Mouse (Mus musculus): ENCODE results near the gene Ecm2. TPM values are rescaled to one million over a fixed set of nuclear protein-coding genes. Genes with fewer than 3 reads are reported as not detected.
A peak's percentile ranks its signal among the peaks of the same experiment; 100 is the strongest.

Gene Ecm2
- polyA plus RNA-seq, 1 experiment: 0.04 TPM

DNA sequence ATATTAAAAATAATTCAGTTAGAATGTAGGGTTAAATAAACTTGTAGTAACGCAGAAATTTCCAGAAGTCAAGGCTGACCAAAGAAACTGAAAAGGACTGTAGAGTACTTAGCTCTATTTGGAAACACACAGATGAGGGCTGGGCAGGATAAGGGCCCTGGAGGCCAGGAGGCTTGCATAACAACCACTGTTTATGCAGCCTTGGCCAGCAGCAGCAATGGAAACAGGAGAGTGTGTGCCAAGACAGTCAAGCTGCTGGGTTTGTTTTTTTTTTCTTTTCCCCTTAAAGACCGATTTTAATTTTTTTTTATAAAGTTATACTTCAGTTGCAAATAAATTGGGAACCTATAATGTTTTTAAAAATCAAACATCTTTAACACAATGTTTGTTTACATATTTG lies 24.6 kb upstream of the Ecm2 start:
- H3K79me2 ChIP-seq (ENCODE audit: control insufficient read depth, insufficient read depth): no peaks in the 10 kb centered on the region
- no peaks in the 10 kb centered on the region for H3K79me3 ChIP-seq (ENCODE audit: low read depth)
- H3K36me3 ChIP-seq (ENCODE audit: control insufficient read depth, insufficient read depth): peaks cover 3% of the 10 kb centered on the region
- no peak overlapping the region for H3K4me3 ChIP-seq (ENCODE audit: insufficient read depth, poor library complexity, severe bottlenecking)
- TF ChIP-seq USF1 (IDR thresholded peaks at IDR 0.05; ENCODE audit: low read depth): no peak
- TF ChIP-seq MYOG (IDR thresholded peaks at IDR 0.05; ENCODE audit: control insufficient read depth, extremely low read depth, insufficient read length): no peak
- no peak for TF ChIP-seq CTCF (IDR thresholded peaks at IDR 0.05; ENCODE audit: control insufficient read depth, insufficient read depth, insufficient read length)
- no peak for TF ChIP-seq FOSL1 (IDR thresholded peaks at IDR 0.05; ENCODE audit: insufficient read depth, low read length, poor library complexity, severe bottlenecking)
- no peak for TF ChIP-seq MYOD1 (IDR thresholded peaks at IDR 0.05; ENCODE audit: control insufficient read depth, insufficient read length, low read depth)
- TF ChIP-seq MAX (IDR thresholded peaks at IDR 0.05): no peak
- no peak for TF ChIP-seq CEBPB (IDR thresholded peaks at IDR 0.05; ENCODE audit: low read depth)
- H3ac ChIP-seq (ENCODE audit: control insufficient read depth, insufficient read length, low read depth): no peak overlapping the region
- H3K27me3 ChIP-seq (ENCODE audit: control insufficient read depth, insufficient read depth, insufficient read length): no peaks in the 10 kb centered on the region

DNA sequence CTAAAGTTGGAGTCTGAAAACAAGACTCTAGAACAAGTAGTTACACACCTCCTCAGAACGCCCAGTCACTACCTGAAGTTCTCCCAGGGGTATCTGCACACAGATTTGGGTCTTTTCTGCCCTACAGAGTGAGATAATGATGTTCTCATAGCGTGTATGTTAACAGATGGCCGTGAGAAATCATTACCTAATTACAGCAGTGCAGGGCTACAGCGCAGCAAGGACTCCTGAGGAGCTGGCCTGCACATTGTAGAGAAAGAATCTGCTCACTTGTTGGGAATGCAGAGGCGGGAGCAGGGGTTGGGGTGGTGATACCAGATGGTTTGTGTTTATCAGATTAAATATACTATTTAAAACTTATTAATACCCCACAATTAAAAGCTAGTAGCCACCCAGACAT lies 24.1 kb upstream of the Ecm2 start:
- Histone ChIP-seq H3K27me3 (ENCODE audit: control insufficient read depth, insufficient read depth, insufficient read length) (no peaks in the 10 kb centered on the region), H3K79me2 (ENCODE audit: control insufficient read depth, insufficient read depth) (no peaks in the 10 kb centered on the region), H3K36me3 (ENCODE audit: control insufficient read depth, insufficient read depth) (peaks cover 3% of the 10 kb centered on the region), H3K79me3 (ENCODE audit: low read depth) (no peaks in the 10 kb centered on the region), H3ac (ENCODE audit: control insufficient read depth, insufficient read length, low read depth) (no peak overlapping the region), H3K4me3 (ENCODE audit: insufficient read depth, poor library complexity, severe bottlenecking) (no peak overlapping the region)
- TF ChIP-seq CTCF (IDR thresholded peaks at IDR 0.05; ENCODE audit: control insufficient read depth, insufficient read depth, insufficient read length): no peak
- TF ChIP-seq CEBPB (IDR thresholded peaks at IDR 0.05; ENCODE audit: low read depth): no peak
- TF ChIP-seq MYOG (IDR thresholded peaks at IDR 0.05; ENCODE audit: control insufficient read depth, extremely low read depth, insufficient read length): no peak
- no peak for TF ChIP-seq USF1 (IDR thresholded peaks at IDR 0.05; ENCODE audit: low read depth)

DNA sequence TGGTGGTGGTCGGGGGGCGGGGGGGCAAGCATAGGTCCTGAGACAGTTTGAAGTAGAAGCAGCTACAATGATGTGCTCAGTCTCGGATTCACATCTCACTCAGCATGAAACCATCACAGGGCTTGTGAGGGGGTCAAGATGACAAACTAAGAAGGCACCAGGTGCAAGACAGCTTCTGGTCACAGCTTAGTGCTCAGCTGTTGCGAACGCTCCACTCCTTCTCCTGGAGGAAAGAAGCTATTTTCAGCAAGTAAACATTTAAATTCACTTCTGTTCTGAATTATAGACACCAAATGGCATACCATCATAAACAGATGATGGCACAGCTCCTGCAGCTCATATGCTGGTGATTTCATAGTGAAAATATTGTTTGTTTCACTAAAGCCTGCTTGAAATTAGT lies 19.2 kb upstream of the Ecm2 start:
- no peaks in the 10 kb centered on the region for H3K79me3 ChIP-seq (ENCODE audit: low read depth)
- no peak for TF ChIP-seq MYOG (IDR thresholded peaks at IDR 0.05; ENCODE audit: control insufficient read depth, extremely low read depth, insufficient read length)
- TF ChIP-seq MAX (IDR thresholded peaks at IDR 0.05): no peak
- no peaks in the 10 kb centered on the region for H3K27me3 ChIP-seq (ENCODE audit: control insufficient read depth, insufficient read depth, insufficient read length)
- H3K4me3 ChIP-seq (ENCODE audit: insufficient read depth, poor library complexity, severe bottlenecking): no peak overlapping the region
- no peaks in the 10 kb centered on the region for H3K79me2 ChIP-seq (ENCODE audit: control insufficient read depth, insufficient read depth)
- no peak overlapping the region for H3ac ChIP-seq (ENCODE audit: control insufficient read depth, insufficient read length, low read depth)
- peaks cover 3% of the 10 kb centered on the region for H3K36me3 ChIP-seq (ENCODE audit: control insufficient read depth, insufficient read depth)

DNA sequence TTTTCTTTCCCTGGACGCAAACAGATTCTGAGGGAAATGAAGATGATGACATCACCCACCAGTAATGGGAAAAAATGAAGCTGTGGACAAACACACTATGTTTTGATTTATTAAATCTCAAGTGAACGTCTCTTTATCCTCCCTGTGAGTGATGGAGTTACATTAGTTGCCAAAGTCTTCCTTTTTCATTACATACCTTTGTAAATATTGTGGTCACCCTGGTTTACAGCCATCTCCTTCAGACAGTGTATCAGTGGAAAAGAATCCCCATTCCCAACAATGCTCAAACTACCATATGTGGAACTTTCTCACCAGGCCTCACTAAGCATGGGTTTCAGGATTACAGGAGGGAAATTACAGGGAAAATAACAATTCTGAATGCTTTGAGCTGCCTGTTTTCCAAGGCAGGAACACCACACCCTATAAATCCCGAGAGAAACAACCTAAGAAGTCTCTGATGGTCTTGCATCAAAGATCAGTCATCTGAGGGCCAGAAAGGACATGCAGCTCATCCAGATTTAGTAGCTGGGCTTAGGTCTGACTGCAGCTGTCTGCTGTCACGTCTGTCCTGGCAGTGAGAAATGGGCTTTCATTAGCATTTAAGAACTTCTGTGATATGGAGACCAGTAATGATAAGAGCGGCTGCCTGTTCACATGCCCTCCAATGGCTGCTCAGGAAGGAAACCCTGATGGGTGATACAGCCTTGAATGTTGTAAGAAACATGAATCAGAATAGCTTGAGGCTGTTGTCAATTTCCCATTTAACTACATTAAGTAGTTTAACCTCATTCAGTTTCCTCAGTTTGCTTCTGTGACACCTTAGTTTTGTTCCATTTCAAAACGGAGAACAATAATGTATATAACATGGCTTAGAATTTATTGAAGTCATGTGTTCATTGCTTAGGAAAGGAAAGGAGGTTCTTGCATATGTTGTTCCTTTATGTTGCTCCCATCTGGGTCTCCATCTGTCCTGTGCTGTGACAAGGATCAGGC lies 11.9 kb upstream of the Ecm2 start, which contains the start of gene Tes3-ps:
Gene Tes3-ps (plus strand): TSS at position 943 of the 993 bp plus-strand sequence.
- no peaks in the 10 kb centered on the region for H3K79me2 ChIP-seq (ENCODE audit: control insufficient read depth, insufficient read depth)
- H3K79me3 ChIP-seq (ENCODE audit: low read depth): no peaks in the 10 kb centered on the region
- no peak within 1 kb of the TSS for H3K4me3 ChIP-seq (ENCODE audit: insufficient read depth, poor library complexity, severe bottlenecking)
- H3ac ChIP-seq (ENCODE audit: control insufficient read depth, insufficient read length, low read depth): no peak within 1 kb of the TSS
- TF ChIP-seq CTCF (IDR thresholded peaks at IDR 0.05; ENCODE audit: control insufficient read depth, insufficient read depth, insufficient read length): no peak
- no peak for TF ChIP-seq FOSL1 (IDR thresholded peaks at IDR 0.05; ENCODE audit: insufficient read depth, low read length, poor library complexity, severe bottlenecking)
- TF ChIP-seq USF1 (IDR thresholded peaks at IDR 0.05; ENCODE audit: low read depth): no peak
- TF ChIP-seq MYOG (IDR thresholded peaks at IDR 0.05; ENCODE audit: control insufficient read depth, extremely low read depth, insufficient read length): no peak
- no peak for TF ChIP-seq CEBPB (IDR thresholded peaks at IDR 0.05; ENCODE audit: low read depth)
- TF ChIP-seq MAX (IDR thresholded peaks at IDR 0.05): no peak
- peak; percentile 80 for TF ChIP-seq MYOD1 (IDR thresholded peaks at IDR 0.05; ENCODE audit: control insufficient read depth, insufficient read length, low read depth)
- H3K36me3 ChIP-seq (ENCODE audit: control insufficient read depth, insufficient read depth): no peaks in the 10 kb centered on the region
- no peaks in the 10 kb centered on the region for H3K27me3 ChIP-seq (ENCODE audit: control insufficient read depth, insufficient read depth, insufficient read length)

DNA sequence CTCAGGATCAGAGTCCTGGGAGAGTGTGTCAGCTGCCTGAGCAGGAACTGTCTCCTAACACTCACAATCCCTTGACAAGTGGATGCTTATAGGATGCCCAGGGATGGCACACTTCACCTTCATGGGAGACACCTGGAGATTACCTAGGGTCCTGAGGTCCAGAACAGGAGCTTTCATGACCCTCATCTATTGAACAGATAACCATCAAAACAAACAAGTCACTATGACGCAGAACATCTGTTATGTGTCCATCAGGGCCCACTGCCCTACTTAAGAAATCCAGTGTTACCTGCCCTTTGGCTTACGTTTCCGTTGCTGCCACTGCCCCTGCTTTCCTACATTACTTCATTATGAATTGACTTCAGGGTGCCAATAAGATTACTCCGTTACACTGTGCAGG lies 1.2 kb downstream of the Ecm2 start:
- TF ChIP-seq MYOD1 (IDR thresholded peaks at IDR 0.05; ENCODE audit: control insufficient read depth, insufficient read length, low read depth): no peak
- TF ChIP-seq FOSL1 (IDR thresholded peaks at IDR 0.05; ENCODE audit: insufficient read depth, low read length, poor library complexity, severe bottlenecking): no peak
- TF ChIP-seq MAX (IDR thresholded peaks at IDR 0.05): no peak
- no peak for TF ChIP-seq CTCF (IDR thresholded peaks at IDR 0.05; ENCODE audit: control insufficient read depth, insufficient read depth, insufficient read length)
- no peak for TF ChIP-seq USF1 (IDR thresholded peaks at IDR 0.05; ENCODE audit: low read depth)
- no peak for TF ChIP-seq CEBPB (IDR thresholded peaks at IDR 0.05; ENCODE audit: low read depth)
- TF ChIP-seq MYOG (IDR thresholded peaks at IDR 0.05; ENCODE audit: control insufficient read depth, extremely low read depth, insufficient read length): no peak
- Histone ChIP-seq H3K79me3 (ENCODE audit: low read depth) (no peaks in the 10 kb centered on the region), H3K27me3 (ENCODE audit: control insufficient read depth, insufficient read depth, insufficient read length) (no peaks in the 10 kb centered on the region), H3K4me3 (ENCODE audit: insufficient read depth, poor library complexity, severe bottlenecking) (no peak overlapping the region), H3K79me2 (ENCODE audit: control insufficient read depth, insufficient read depth) (no peaks in the 10 kb centered on the region), H3ac (ENCODE audit: control insufficient read depth, insufficient read length, low read depth) (no peak overlapping the region), H3K36me3 (ENCODE audit: control insufficient read depth, insufficient read depth) (no peaks in the 10 kb centered on the region)

DNA sequence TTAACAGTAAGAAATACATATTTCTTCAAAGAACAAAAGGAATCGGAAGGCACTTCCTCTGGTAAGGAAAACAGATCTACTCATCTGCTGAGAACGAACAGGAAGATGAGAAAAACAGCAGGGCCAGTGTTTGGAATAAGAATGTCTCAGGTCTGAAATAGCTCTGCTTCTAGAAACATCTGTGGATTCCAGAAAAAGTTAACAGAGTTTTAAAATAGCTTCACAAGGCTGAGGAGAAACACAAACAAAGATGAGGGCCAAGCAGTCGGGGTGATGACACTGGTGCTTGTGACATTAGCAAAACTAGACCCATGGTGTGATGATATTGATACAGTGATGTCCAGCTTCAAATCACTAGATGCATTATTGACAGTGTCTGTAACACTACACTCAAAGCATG lies 2.6 kb downstream of the Ecm2 start:
- Histone ChIP-seq H3K4me3 (ENCODE audit: insufficient read depth, poor library complexity, severe bottlenecking) (no peak overlapping the region), H3K79me3 (ENCODE audit: low read depth) (no peaks in the 10 kb centered on the region), H3K79me2 (ENCODE audit: control insufficient read depth, insufficient read depth) (no peaks in the 10 kb centered on the region), H3ac (ENCODE audit: control insufficient read depth, insufficient read length, low read depth) (no peak overlapping the region), H3K36me3 (ENCODE audit: control insufficient read depth, insufficient read depth) (no peaks in the 10 kb centered on the region), H3K27me3 (ENCODE audit: control insufficient read depth, insufficient read depth, insufficient read length) (no peaks in the 10 kb centered on the region)
- TF ChIP-seq CTCF (IDR thresholded peaks at IDR 0.05; ENCODE audit: control insufficient read depth, insufficient read depth, insufficient read length) (no peak), MYOG (IDR thresholded peaks at IDR 0.05; ENCODE audit: control insufficient read depth, extremely low read depth, insufficient read length) (no peak), CEBPB (IDR thresholded peaks at IDR 0.05; ENCODE audit: low read depth) (no peak), USF1 (IDR thresholded peaks at IDR 0.05; ENCODE audit: low read depth) (no peak), MYOD1 (IDR thresholded peaks at IDR 0.05; ENCODE audit: control insufficient read depth, insufficient read length, low read depth) (no peak), FOSL1 (IDR thresholded peaks at IDR 0.05; ENCODE audit: insufficient read depth, low read length, poor library complexity, severe bottlenecking) (no peak), MAX (IDR thresholded peaks at IDR 0.05) (no peak)
